Mouse (Mus musculus): ENCODE results near the gene Chd3. TPM values are rescaled to one million over a fixed set of nuclear protein-coding genes. Genes with fewer than 3 reads are reported as not detected.
A peak's percentile ranks its signal among the peaks of the same experiment; 100 is the strongest.
"Not testable (repeated sequence)": the region's sequence is repeated elsewhere in the genome, so short reads cannot be mapped to it uniquely, and the experiment has no call there.

Gene Chd3
- total and polyA plus RNA-seq, 3 experiments: 31.9 to 92.0 (median 66.4) TPM

- TF ChIP-seq MXI1 (IDR thresholded peaks at IDR 0.05; ENCODE audit: low read depth, low read length): peak; percentile 11; the same call in 1 of the 2 replicates
- TF ChIP-seq JUN (IDR thresholded peaks at IDR 0.05; ENCODE audit: insufficient read depth, low read depth, low read length): no peak
- no peak for TF ChIP-seq CHD1 (IDR thresholded peaks at IDR 0.05; ENCODE audit: low read depth, low read length)
- dilution Hi-C loops (cut with MboI; ENCODE audit: extremely low pct_ligation_motif_present, extremely low pct_unique_long_range_greater_than_20kb, low sequenced_read_pairs): no loop called here
- no peak overlapping the region for H3K27ac ChIP-seq (ENCODE audit: insufficient read depth, low read depth)
Observed at GRCm38 (mm10) chr11:69322010-69322409, 47.2 kb downstream of the Chd3 start.

GRCm38 (mm10) chr11:69321580-69321979 lies 47.6 kb downstream of the Chd3 start:
- in situ Hi-C loops (cut with MboI; ENCODE audit: low pct_ligation_motif_present, low pct_unique_long_range_greater_than_20kb, low sequenced_read_pairs) (no loop called here), dilution Hi-C loops (cut with MboI; ENCODE audit: extremely low pct_ligation_motif_present, extremely low pct_unique_long_range_greater_than_20kb, low sequenced_read_pairs) (no loop called here)
- Histone ChIP-seq H3K79me2 (replicated peaks; ENCODE audit: control insufficient read depth, extremely low read depth, insufficient read depth, poor library complexity, severe bottlenecking) (no peaks in the 10 kb centered on the region), H3K9ac (ENCODE audit: insufficient read depth, low read depth) (no peak overlapping the region), H3K36me3 (replicated peaks in 1 of 2; ENCODE audit: control insufficient read depth in 1 of 2, insufficient read depth in 1 of 2, low read length in 1 of 2) (peaks cover 17 to 44% of the 10 kb centered on the region in 2 experiments), H3K27me3 (replicated peaks) (peaks cover 3% of the 10 kb centered on the region), H3K9me3 (replicated peaks; ENCODE audit: low read length) (no peaks in the 10 kb centered on the region), H3K4me2 (ENCODE audit: insufficient read depth, low read depth, poor library complexity, severe bottlenecking) (no peak overlapping the region), H3K4me1 (ENCODE audit: control insufficient read depth in 1 of 2, insufficient read depth in 2 of 2) (peaks cover 10 to 37% of the 10 kb centered on the region in 2 experiments), H3K4me3 (replicated peaks in 1 of 3; ENCODE audit: low read depth in 2 of 3, low read length in 2 of 3, poor library complexity in 1 of 3) (no peak overlapping the region), H3K27ac (ENCODE audit: insufficient read depth, low read depth) (no peak overlapping the region)
- TF ChIP-seq MYC (IDR thresholded peaks at IDR 0.05; ENCODE audit: low read depth, low read length) (no peak), KAT2A (IDR thresholded peaks at IDR 0.05; ENCODE audit: insufficient replicate concordance, low read length) (no peak), BHLHE40 (IDR thresholded peaks at IDR 0.05; ENCODE audit: low read depth, low read length) (no peak), MAX (IDR thresholded peaks at IDR 0.05; ENCODE audit: low read length) (no peak), SMC3 (IDR thresholded peaks at IDR 0.05; ENCODE audit: low read depth, low read length) (no peak), UBTF (IDR thresholded peaks at IDR 0.05; ENCODE audit: low read depth, low read length) (no peak), TBP (conservative IDR thresholded peaks at IDR 0.05; ENCODE audit: low read depth, low read length) (0 out of 2 replicates have a peak, but pooled peaks have one; percentile 57)
- no peak for DNase-seq (ENCODE audit: extremely low read depth)

More at GRCm38 (mm10) chr11:69322010-69322409, 47.2 kb downstream of the Chd3 start:
- Histone ChIP-seq H3K4me3 (replicated peaks in 1 of 3; ENCODE audit: low read depth in 2 of 3, low read length in 2 of 3, poor library complexity in 1 of 3) (no peak overlapping the region), H3K9me3 (replicated peaks; ENCODE audit: low read length) (no peaks in the 10 kb centered on the region), H3K9ac (ENCODE audit: insufficient read depth, low read depth) (no peak overlapping the region), H3K79me2 (replicated peaks; ENCODE audit: control insufficient read depth, extremely low read depth, insufficient read depth, poor library complexity, severe bottlenecking) (no peaks in the 10 kb centered on the region), H3K4me1 (ENCODE audit: control insufficient read depth in 1 of 2, insufficient read depth in 2 of 2) (peaks cover 12 to 39% of the 10 kb centered on the region in 2 experiments), H3K36me3 (replicated peaks in 1 of 2; ENCODE audit: control insufficient read depth in 1 of 2, insufficient read depth in 1 of 2, low read length in 1 of 2) (peaks cover 17 to 42% of the 10 kb centered on the region in 2 experiments), H3K27me3 (replicated peaks) (peaks cover 7% of the 10 kb centered on the region), H3K4me2 (ENCODE audit: insufficient read depth, low read depth, poor library complexity, severe bottlenecking) (peak overlapping the region; percentile 81; the same call in 1 of the 2 replicates)
- in situ Hi-C loops (cut with MboI; ENCODE audit: low pct_ligation_motif_present, low pct_unique_long_range_greater_than_20kb, low sequenced_read_pairs): no loop called here
- no peak for DNase-seq (ENCODE audit: extremely low read depth)

GRCm38 (mm10) chr11:69318000-69318399 lies 51.2 kb downstream of the Chd3 start:
- H3K79me2 ChIP-seq (replicated peaks; ENCODE audit: control insufficient read depth, extremely low read depth, insufficient read depth, poor library complexity, severe bottlenecking); H3K4me3 ChIP-seq (replicated peaks in 1 of 3; ENCODE audit: low read depth in 2 of 3, low read length in 2 of 3, poor library complexity in 1 of 3); H3K27me3 ChIP-seq (replicated peaks); in situ Hi-C loops (cut with MboI; ENCODE audit: low pct_ligation_motif_present, low pct_unique_long_range_greater_than_20kb, low sequenced_read_pairs); H3K27ac ChIP-seq (ENCODE audit: insufficient read depth, low read depth); H3K9ac ChIP-seq (ENCODE audit: insufficient read depth, low read depth); dilution Hi-C loops (cut with MboI; ENCODE audit: extremely low pct_ligation_motif_present, extremely low pct_unique_long_range_greater_than_20kb, low sequenced_read_pairs); H3K4me2 ChIP-seq (ENCODE audit: insufficient read depth, low read depth, poor library complexity, severe bottlenecking); H3K9me3 ChIP-seq (replicated peaks; ENCODE audit: low read length); DNase-seq (ENCODE audit: extremely low read depth): not testable (repeated sequence)
- Histone ChIP-seq H3K4me1 (ENCODE audit: control insufficient read depth in 1 of 2, insufficient read depth in 2 of 2) (peaks cover 3 to 15% of the 10 kb centered on the region in 2 experiments), H3K36me3 (replicated peaks in 1 of 2; ENCODE audit: control insufficient read depth in 1 of 2, insufficient read depth in 1 of 2, low read length in 1 of 2) (peaks cover 40 to 78% of the 10 kb centered on the region in 2 experiments)

All from CH12.LX (cell line).